Mouse (Mus musculus): Measurements from ENCODE around the gene Ttc3. TPM values are rescaled to one million over a fixed set of nuclear protein-coding genes. Genes with fewer than 3 reads are reported as not detected.
A peak's percentile ranks its signal among the peaks of the same experiment; 100 is the strongest.
"Not testable (repeated sequence)": the region's sequence is repeated elsewhere in the genome, so short reads cannot be mapped to it uniquely, and the experiment has no call there.

The Ttc3 gene
- polyA plus RNA-seq, 1 experiment from 2014 or later, result 212 TPM

DNA sequence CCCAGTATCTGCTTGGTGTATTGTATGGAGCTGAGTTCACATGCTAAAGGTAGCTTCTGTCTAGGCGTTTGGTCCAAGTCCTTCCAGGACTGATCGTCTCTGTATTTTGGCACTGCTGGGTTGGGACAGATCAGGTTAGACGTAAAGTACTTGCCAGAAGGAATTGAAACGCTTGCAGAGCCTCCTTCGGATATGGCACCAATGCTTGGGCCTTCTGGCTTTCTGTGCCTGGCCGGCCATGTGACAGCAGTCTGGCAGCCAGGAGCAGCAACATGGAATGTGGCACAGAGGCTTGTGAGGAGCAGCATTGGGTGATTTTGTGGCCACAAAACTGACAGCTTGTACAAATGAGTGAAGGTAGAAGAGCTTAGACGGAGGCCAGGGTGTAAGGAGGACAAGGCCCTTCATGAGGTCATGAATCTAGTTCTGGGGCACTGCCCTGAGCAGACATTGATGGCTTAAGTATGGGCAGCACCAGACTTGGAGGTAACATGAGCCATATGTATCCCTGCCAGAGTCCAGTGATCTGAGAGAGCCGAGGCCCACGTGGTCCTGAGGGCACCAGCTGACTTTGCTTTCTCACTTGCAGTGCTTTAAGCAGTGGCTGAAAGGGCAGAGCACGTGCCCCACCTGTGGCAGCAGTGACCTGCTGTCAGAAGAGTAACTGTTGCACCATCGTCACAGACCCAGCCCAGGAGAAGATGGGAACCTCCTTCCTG, 97.1 kb downstream of the Ttc3 start:
- WGBS, result 86% methylated on average over 11 of the region's 11 CpGs
- Histone ChIP-seq H3K4me2 (no peak overlapping the region), H3K36me3 (peaks cover 90% of the 10 kb centered on the region), H3K27ac (ENCODE audit: poor library complexity, severe bottlenecking) (no peak overlapping the region), H3K4me3 (no peak overlapping the region), H3K4me1 (replicated peaks) (peaks cover 6% of the 10 kb centered on the region; the same call in 1 of the 2 replicates), H3K9me3 (replicated peaks) (no peaks in the 10 kb centered on the region), H3K27me3 (replicated peaks) (no peaks in the 10 kb centered on the region), H3K9ac (no peak overlapping the region)
- no peak for ATAC-seq (ENCODE audit: insufficient number of reproducible peaks, low FRiP score)

DNA sequence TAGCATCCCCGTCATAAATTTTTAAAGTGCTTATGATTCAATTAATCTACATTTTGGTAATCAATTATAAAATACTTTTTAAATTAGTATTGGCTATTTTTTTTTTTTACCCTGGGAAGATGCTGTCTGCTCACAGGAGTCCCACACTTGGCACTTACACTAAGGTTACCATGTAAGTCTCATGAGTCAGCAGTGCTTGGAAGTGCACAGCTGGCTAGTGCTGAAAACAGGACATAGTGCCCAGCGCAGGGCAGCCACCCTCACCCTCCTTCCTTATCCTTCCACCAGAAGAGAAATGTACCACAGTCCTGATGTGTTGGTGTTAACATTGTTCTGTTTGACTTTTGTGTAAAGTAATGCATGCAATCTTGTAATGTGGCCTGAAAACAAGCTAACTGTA, 98.0 kb downstream of the Ttc3 start:
- H3K9me3 ChIP-seq (replicated peaks), result no peaks in the 10 kb centered on the region
- H3K27ac ChIP-seq (ENCODE audit: poor library complexity, severe bottlenecking), result no peak overlapping the region
- no peak overlapping the region for H3K9ac ChIP-seq
- H3K27me3 ChIP-seq (replicated peaks), result no peaks in the 10 kb centered on the region
- H3K4me3 ChIP-seq, result no peak overlapping the region
- WGBS, result 88% methylated on average over 2 of the region's 2 CpGs
- H3K4me2 ChIP-seq, result no peak overlapping the region
- peaks cover 12% of the 10 kb centered on the region for H3K4me1 ChIP-seq (replicated peaks)
- ATAC-seq (ENCODE audit: insufficient number of reproducible peaks, low FRiP score), result no peak
- peaks cover 87% of the 10 kb centered on the region for H3K36me3 ChIP-seq

DNA sequence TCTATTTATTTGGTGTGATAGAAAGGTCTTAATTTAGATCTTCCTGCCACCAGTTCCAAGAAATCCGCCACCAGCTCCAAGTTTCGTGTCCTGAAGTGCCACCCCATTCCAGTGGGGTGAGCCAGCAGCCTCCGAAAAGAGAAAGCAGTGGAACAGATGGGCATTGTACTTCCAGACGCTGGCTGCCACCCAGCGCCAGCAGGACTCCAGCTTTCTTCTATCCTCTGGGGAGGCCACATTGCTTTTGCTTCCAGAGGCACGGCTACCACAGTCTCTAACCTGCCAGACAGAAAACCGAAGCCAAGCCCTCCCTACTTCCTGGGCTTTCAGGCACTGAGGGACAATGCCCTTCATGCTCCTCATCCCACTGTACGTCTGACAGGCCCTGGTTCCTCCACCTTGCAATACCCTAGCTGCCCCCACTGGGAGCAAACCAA, 102.1 kb downstream of the Ttc3 start:
- Histone ChIP-seq H3K9ac (no peak overlapping the region), H3K4me1 (replicated peaks) (peaks cover 12% of the 10 kb centered on the region), H3K9me3 (replicated peaks) (no peaks in the 10 kb centered on the region), H3K36me3 (peaks cover 60% of the 10 kb centered on the region), H3K4me2 (no peak overlapping the region), H3K27me3 (replicated peaks) (no peaks in the 10 kb centered on the region), H3K27ac (ENCODE audit: poor library complexity, severe bottlenecking) (peak overlapping the region; percentile 5; the same call in 1 of the 2 replicates), H3K4me3 (no peak overlapping the region)
- ATAC-seq (ENCODE audit: insufficient number of reproducible peaks, low FRiP score), result peak; percentile 22; the same call in 1 of the 2 replicates
- 60% methylated on average over 8 of the region's 8 CpGs for WGBS

DNA sequence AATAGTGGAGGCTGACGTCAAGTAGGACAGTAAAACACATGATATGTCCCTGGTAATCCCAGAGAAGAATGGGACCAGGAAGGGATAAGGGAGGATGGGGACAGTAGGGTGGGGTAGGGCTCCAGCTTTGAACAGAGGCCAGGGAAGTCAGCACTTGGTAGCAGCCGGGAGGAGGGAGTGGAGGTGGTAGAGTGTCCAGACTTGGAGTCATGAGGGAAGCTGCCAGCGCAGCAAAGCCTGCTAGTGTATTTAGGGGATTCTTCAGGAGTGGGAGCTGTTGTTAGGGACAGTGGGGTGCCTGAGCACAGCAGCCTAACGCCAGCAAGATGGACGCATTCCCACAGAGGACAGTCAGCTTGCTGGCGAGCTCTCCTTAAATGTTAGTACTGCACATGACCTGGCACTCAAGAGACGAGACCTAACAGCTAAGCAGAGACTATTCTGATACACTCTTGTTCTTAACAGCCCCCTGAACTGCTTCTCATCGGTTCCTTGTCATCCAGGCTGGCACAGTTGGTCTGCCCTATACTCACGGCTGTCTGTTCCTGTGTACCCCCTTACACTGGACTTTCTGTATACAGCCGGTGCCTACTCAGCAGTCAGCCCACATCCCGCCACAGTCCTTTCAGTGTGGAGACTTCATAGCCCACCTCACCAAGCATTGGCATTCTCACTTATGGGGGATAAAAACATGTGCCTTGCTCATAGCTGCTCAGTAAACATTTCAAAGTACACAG, 102.8 kb downstream of the Ttc3 start:
- H3K4me3 ChIP-seq, result no peak overlapping the region
- H3K36me3 ChIP-seq, result peaks cover 58% of the 10 kb centered on the region
- H3K4me1 ChIP-seq (replicated peaks), result peaks cover 12% of the 10 kb centered on the region
- H3K27ac ChIP-seq (ENCODE audit: poor library complexity, severe bottlenecking), result peak overlapping the region; percentile 5; the same call in 1 of the 2 replicates
- H3K9ac ChIP-seq, result no peak overlapping the region
- no peaks in the 10 kb centered on the region for H3K27me3 ChIP-seq (replicated peaks)
- no peak for ATAC-seq (ENCODE audit: insufficient number of reproducible peaks, low FRiP score)
- no peaks in the 10 kb centered on the region for H3K9me3 ChIP-seq (replicated peaks)
- H3K4me2 ChIP-seq, result no peak overlapping the region
- 81% methylated on average over 11 of the region's 11 CpGs for WGBS

DNA sequence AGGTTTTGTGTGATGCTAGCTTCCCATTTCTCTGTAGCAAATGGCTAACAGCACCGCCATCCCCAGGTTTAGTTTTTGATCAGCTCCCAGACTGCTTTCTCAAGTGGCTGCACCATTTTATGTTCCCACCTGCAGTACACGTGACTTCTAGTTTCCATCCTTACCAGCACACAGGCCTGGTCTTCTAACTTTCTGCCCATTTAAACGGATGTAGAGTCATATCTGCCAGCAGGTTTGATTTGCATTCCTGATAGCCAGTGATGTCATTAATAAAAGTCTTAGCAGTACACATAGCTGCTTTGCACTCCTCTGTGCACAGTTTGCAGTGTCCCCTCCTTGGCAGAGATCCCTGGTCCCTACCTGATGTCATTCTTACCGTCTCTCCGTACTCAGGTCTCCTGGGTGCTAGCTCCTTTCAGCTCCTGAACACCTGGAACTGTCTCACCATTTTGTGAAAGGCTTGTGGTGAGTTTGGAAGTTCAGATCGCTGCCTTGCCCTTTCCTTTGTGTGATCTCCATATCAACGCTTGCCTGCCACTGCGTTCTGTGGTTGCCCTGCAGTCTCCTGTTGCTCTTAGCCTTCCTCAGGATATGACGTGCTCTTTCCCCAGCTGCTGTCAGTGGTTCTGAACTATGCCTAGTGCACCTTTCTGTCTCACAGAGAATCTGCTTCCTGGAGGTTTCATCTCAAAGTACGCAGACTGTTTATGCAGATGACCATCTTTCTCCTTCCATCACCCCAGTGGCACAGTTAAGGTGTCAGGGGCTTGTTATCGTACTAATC, 114.5 kb downstream of the Ttc3 start:
- ATAC-seq (ENCODE audit: insufficient number of reproducible peaks, low FRiP score), result no peak
- WGBS, result 65% methylated on average over 11 of the region's 11 CpGs
- Histone ChIP-seq H3K9me3 (replicated peaks) (no peaks in the 10 kb centered on the region), H3K36me3 (no peaks in the 10 kb centered on the region; the same call in 1 of the 2 replicates), H3K4me2 (no peak overlapping the region), H3K4me1 (replicated peaks) (peaks cover 4% of the 10 kb centered on the region; the same call in 1 of the 2 replicates), H3K27ac (ENCODE audit: poor library complexity, severe bottlenecking) (no peak overlapping the region), H3K9ac (no peak overlapping the region), H3K4me3 (no peak overlapping the region), H3K27me3 (replicated peaks) (no peaks in the 10 kb centered on the region)

DNA sequence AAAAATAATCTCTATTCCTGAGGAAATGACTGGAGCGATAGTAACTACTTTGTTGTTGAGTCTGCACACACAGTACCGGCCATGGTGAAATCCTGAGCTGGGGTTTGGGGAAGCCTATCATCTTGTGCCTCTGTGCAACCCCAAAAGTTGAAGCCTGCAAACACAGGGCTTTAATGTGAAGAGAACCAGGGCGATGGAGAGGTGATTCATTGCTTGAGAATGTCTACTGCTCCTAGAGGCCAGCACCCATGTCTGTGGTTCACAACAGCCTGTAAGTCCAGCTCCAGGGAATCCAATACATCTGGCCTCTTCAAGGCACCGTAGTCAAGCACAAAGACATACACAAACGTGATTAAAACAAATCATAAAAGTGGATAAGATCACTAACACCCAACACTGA, 116.9 kb downstream of the Ttc3 start:
- peaks cover 4% of the 10 kb centered on the region; the same call in 1 of the 2 replicates for H3K4me1 ChIP-seq (replicated peaks)
- ATAC-seq (ENCODE audit: insufficient number of reproducible peaks, low FRiP score), result no peak
- H3K4me3 ChIP-seq, result no peak overlapping the region
- no peaks in the 10 kb centered on the region for H3K27me3 ChIP-seq (replicated peaks)
- H3K36me3 ChIP-seq, result no peaks in the 10 kb centered on the region; the same call in 1 of the 2 replicates
- no peak overlapping the region for H3K9ac ChIP-seq
- H3K4me2 ChIP-seq, result no peak overlapping the region
- H3K27ac ChIP-seq (ENCODE audit: poor library complexity, severe bottlenecking), result no peak overlapping the region
- 65% methylated on average over 5 of the region's 5 CpGs for WGBS
- H3K9me3 ChIP-seq (replicated peaks), result no peaks in the 10 kb centered on the region

DNA sequence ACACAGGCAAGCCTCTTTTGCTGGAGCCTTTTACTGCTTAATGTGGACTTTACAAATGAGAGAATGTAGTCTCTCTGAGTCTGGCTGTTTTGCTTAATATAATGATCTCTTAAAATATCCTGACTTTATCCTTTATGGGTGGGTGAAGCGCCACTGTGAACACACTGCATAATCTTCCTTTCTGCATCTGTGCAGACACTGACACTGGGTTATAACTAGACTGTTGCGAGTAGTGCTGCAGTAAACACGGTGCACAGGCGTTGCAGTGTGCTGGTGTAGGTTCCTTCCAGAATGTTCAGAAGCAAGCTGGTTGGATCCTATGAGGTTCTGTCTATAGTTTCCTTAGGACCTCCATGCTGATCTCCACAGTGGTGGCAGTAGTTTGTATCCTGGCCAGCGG, 118.9 kb downstream of the Ttc3 start:
- ATAC-seq (ENCODE audit: insufficient number of reproducible peaks, low FRiP score), result no peak
- WGBS, result 90% methylated on average over 5 of the region's 5 CpGs
- H3K27me3 ChIP-seq (replicated peaks), result no peaks in the 10 kb centered on the region

DNA sequence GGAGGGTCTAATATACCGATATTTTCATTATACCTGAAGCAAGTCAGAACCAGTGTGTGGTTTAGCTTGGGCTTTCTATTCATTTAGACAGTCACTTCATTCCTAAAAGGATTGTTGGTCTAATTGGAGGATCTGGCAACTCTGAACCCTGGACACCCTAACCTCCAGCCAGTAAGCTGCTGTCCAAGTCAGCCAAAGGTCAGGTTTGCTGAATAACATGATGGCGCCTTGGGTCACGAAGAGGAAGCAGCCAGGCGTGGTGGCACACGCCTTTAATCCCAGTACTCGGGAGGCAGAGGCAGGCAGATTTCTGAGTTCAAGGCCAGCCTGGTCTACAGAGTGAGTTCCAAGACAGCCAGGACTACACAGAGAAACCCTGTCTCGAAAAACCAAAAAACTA, 126.8 kb downstream of the Ttc3 start:
- peaks cover 64% of the 10 kb centered on the region for H3K36me3 ChIP-seq
- ATAC-seq (ENCODE audit: insufficient number of reproducible peaks, low FRiP score), result not testable (repeated sequence)
- 94% methylated on average over 7 of the region's 7 CpGs for WGBS

More for the DNA sequence above, 118.9 kb downstream of the Ttc3 start:
- Histone ChIP-seq H3K4me1 (replicated peaks) (peaks cover 4% of the 10 kb centered on the region; the same call in 1 of the 2 replicates), H3K36me3 (no peaks in the 10 kb centered on the region; the same call in 1 of the 2 replicates), H3K4me2 (no peak overlapping the region), H3K9ac (no peak overlapping the region), H3K9me3 (replicated peaks) (no peaks in the 10 kb centered on the region), H3K4me3 (no peak overlapping the region), H3K27ac (ENCODE audit: poor library complexity, severe bottlenecking) (no peak overlapping the region)

DNA sequence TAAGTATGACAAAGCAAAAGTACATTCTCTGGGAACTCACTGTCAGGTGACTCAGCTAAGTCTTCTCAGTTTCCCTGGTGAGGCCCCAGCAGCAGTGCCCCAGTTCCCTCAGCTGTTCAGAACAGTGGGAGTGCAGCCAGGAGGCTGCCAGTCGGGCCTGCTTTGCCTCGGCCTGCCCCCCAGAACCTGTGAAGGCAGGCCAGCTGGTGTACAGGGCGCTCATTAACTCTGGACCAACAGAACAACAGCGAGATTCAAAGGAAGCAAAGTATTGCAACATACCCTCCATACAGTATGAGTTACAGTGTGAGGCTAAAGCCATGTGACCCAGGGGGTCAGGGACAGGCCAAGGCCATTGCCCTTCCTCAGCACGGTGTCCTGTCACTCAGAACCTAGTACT, 127.5 kb downstream of the Ttc3 start:
- WGBS, result 70% methylated on average over 5 of the region's 5 CpGs
- Histone ChIP-seq H3K36me3 (peaks cover 70% of the 10 kb centered on the region), H3K27ac (ENCODE audit: poor library complexity, severe bottlenecking) (no peak overlapping the region; the same call in 1 of the 2 replicates), H3K9ac (no peak overlapping the region), H3K4me3 (no peak overlapping the region), H3K9me3 (replicated peaks) (no peaks in the 10 kb centered on the region), H3K27me3 (replicated peaks) (no peaks in the 10 kb centered on the region), H3K4me1 (replicated peaks) (peaks cover 8% of the 10 kb centered on the region), H3K4me2 (no peak overlapping the region)
- no peak for ATAC-seq (ENCODE audit: insufficient number of reproducible peaks, low FRiP score)

More for the DNA sequence above, 126.8 kb downstream of the Ttc3 start:
- H3K27me3 ChIP-seq (replicated peaks); H3K27ac ChIP-seq (ENCODE audit: poor library complexity, severe bottlenecking); H3K4me2 ChIP-seq; H3K4me1 ChIP-seq (replicated peaks); H3K9ac ChIP-seq; H3K4me3 ChIP-seq; H3K9me3 ChIP-seq (replicated peaks): not testable (repeated sequence)

DNA sequence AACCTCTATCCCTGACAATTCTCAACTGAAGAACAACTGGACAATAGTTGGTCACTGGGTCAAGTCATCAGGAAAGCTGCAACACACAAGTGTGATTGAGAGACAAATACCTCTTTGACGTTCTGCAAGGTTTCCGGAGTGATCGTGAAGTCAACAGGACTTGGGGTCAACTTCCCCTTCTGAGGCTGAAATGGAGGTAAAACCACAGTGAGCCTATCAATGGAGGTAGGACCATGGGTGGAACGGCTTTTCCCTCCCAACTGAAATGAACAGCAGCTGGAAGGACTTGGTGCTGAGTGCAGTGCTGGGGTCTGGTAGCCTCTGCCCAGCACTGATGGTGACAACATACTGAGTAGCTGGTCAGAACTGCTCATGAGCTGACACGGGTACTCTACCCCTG, 133.8 kb downstream of the Ttc3 start:
- no peak overlapping the region for H3K27ac ChIP-seq (ENCODE audit: poor library complexity, severe bottlenecking)
- H3K4me2 ChIP-seq, result no peak overlapping the region
- H3K9ac ChIP-seq, result no peak overlapping the region
- no peaks in the 10 kb centered on the region for H3K27me3 ChIP-seq (replicated peaks)
- H3K36me3 ChIP-seq, result peaks cover 86% of the 10 kb centered on the region
- WGBS, result 89% methylated on average over 5 of the region's 5 CpGs
- no peak for ATAC-seq (ENCODE audit: insufficient number of reproducible peaks, low FRiP score)
- no peaks in the 10 kb centered on the region for H3K4me1 ChIP-seq (replicated peaks)
- no peak overlapping the region for H3K4me3 ChIP-seq
- H3K9me3 ChIP-seq (replicated peaks), result no peaks in the 10 kb centered on the region

DNA sequence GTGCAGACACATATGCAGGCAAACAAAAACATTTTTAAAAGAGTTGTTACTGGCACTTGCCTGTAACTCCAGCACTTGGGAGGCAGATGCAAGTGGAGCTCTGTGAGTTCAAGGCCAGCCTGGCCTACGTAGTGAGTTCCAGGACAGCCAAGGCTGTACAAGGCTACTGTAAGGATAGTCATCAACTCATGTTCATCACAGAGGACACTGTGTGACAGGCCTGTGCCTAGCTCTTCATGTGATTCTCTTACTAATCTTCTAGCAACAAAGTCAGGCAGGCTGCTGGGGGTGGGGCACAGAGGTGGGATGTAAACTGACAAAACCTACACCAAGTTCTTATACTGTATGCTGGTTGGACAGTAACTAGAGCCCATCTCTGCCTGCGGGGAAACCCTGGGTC, 136.7 kb downstream of the Ttc3 start:
- Histone ChIP-seq H3K4me1 (replicated peaks) (no peaks in the 10 kb centered on the region), H3K27ac (ENCODE audit: poor library complexity, severe bottlenecking) (no peak overlapping the region), H3K27me3 (replicated peaks) (no peaks in the 10 kb centered on the region), H3K4me3 (no peak overlapping the region), H3K9me3 (replicated peaks) (no peaks in the 10 kb centered on the region), H3K36me3 (peaks cover 83% of the 10 kb centered on the region), H3K4me2 (no peak overlapping the region), H3K9ac (no peak overlapping the region)
- 88% methylated on average over 2 of the region's 2 CpGs for WGBS
- no peak for ATAC-seq (ENCODE audit: insufficient number of reproducible peaks, low FRiP score)

Data from heart, embryonic 12.5 days (tissue).